Mouse (Mus musculus): ENCODE measurements at regions not wholly inside any gene's neighbourhood (a gene's known extent, or its start where the extent isn't known, plus 50 kb on each side); places are given as distances from the start of the nearest gene placed in this dataset.
A peak's percentile ranks its signal among the peaks of the same experiment; 100 is the strongest.

DNA sequence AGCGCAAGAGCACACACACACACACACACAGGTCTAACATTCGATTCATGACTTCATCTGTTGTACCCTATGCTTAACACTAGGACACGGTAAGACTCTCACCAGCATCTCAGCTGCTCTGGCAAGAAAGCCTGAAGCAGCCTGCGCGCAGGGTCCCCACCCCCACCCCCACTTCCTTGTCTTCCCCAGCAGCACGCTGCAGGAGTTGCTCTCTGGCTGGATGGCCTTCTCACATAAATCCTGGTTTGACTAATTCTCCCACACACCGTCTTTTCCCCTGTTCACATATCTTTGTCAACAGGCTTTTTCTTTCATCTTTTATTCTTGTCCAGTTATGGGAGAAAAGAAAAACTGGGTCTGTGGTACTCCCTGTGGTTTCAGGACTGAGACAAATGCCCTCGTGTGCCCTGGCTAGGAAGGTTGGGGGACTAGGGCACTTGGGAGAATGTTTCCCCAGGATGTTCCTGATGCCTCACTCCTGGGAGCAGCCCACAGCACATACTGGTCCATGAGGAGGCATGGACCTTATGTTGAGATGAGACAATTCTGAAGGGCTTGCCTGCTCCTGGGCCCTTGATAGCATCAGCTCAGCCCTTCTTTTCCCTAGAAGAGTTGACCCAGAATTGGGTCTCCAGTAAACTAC lies 181.2 kb downstream of the Mreg start:
- H3K27ac ChIP-seq: no peak overlapping the region
- H3K4me3 ChIP-seq: no peak overlapping the region
- intact Hi-C loops (cut with DNase I): no loop called here
- DNase-seq: no peak
- no peak for TF ChIP-seq CTCF (IDR thresholded peaks at IDR 0.05)

DNA sequence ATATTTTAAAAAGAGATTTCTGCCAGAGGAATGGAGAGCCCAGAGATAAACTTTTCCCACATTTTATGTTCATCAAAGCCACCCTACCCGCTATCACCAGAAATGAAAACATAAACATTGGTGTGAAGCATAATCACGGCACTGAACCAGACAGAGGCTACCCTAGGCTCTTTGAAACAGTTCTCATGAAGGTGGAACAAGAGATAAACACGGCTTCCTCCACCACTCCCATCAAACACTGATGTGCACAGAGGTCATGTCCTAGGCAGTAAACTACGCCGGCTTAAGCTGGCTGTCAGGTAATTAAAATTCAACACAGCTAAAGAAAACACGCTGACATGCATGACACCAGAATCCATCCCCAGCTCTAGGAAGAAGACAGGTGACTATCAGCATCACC lies 182.5 kb downstream of the Mreg start:
- no peak for DNase-seq
- TF ChIP-seq CTCF (IDR thresholded peaks at IDR 0.05): no peak
- no peak overlapping the region for H3K27ac ChIP-seq
- no peak overlapping the region for H3K4me3 ChIP-seq
- intact Hi-C loops (cut with DNase I): no loop called here

DNA sequence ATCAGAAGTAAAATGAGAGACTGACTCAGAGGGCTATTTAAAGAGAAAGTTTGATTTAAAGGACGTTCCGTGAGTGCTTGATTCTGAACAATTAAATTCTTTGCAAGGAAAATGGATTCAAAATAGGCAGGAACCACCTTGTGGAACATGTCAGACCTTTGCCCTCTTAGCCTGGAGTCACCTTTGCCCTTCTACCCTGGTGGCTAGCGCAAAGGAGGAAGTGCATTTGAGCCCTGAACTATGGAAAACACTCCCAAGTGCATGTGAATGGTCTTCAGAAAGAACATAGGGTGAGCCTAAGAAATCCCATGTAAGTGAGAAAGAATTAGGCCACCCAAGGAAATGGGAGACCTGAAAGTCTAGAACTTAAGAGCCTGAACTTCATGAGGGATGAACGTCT lies 185.2 kb downstream of the Mreg start:
- Histone ChIP-seq H3K4me3 (no peak overlapping the region), H3K27ac (no peak overlapping the region)
- intact Hi-C loops (cut with DNase I): no loop called here
- no peak for TF ChIP-seq CTCF (IDR thresholded peaks at IDR 0.05)
- DNase-seq: no peak

DNA sequence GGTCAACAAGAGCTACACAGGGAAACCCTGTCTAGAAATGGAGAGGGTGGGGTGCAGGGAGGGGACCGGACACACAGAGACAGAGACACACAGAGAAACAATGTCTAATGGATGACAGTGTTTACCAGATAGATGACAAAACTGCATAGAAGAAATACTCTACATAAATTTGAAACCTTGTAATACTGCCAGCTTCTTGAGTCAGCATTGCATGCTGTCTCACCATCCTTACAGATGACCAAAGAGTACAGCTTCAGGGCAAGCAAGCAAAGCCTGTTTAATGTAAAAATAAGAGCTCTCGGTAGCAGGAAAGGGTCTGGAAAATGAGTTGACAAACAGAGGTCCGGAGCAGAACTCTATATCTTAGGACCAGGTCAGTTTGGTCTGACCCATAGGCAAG lies 189.5 kb downstream of the Mreg start:
- no peak for DNase-seq
- H3K4me3 ChIP-seq: no peak overlapping the region
- intact Hi-C loops (cut with DNase I): no loop called here
- TF ChIP-seq CTCF (IDR thresholded peaks at IDR 0.05): no peak
- no peak overlapping the region for H3K27ac ChIP-seq

DNA sequence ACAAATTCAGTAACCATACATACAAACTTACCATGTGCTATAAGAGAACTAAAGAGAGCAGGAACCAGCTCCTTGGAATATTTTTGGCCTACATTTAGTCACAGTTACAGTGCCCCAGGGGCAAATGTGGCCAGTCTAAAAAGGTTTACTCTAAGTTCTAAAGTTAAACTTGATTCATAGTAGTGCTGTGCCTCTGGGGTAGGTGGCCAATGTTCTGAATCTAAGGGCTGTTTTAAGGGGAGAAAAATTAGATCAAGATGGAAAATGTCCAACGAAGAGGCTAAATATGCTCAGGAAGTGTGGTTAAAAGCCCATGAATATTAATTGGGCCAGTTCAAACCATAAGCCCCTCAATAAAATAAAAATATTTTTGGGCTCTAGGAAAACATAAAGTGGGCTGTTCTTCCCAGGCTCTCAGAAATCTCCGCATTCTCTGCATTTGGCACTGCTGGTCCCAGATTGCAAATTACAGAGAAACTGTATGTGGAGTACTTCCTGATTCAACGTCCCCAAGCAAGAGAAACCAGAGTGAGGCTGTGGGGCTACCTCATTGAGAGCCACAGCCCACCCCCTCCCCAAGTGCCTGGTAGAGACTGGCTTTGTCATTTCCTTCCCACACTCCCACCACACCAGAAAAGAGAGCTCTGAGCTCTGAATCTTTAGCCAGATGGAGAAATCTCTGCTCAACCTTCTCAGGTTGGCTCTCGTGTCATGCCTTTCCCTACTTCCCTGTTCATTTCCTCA lies 193.5 kb downstream of the Mreg start:
- no peak for TF ChIP-seq CTCF (IDR thresholded peaks at IDR 0.05)
- intact Hi-C loops (cut with DNase I): no loop called here
- H3K27ac ChIP-seq: no peak overlapping the region
- H3K4me3 ChIP-seq: no peak overlapping the region
- DNase-seq: no peak

DNA sequence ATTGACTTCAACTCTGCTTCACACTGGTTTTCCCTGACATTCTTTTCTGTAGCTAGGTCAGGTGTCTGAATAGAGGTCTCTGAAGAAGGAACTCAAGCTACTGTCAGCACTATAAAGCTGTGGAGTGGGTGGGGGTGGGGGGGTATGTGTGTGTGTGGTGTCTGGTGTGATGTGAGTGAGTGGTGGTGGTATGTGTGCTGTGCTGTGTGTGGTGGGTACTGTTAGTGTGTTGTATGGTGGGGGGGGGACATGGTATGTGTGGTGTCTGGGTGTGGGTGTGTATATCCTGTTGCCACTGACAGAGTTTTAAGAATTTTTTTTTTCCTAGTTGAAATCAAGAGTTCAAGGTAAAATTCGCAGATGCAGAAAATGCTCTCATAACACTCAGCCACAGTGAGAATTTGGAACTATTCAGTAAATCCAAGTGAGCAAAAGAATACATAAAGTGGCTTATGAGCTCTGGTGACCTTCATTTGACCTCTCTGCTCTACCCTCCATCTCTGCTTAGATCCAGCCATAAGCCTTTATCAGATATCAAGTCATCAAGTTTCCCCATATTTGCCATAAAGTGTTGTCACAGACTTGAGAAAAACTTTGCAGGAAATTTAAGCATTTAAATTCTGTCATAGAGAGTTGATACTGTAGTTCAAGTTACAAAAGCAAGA lies 194.2 kb downstream of the Mreg start:
- DNase-seq: no peak
- intact Hi-C loops (cut with DNase I): no loop called here
- Histone ChIP-seq H3K4me3 (no peak overlapping the region), H3K27ac (no peak overlapping the region)
- no peak for TF ChIP-seq CTCF (IDR thresholded peaks at IDR 0.05)

DNA sequence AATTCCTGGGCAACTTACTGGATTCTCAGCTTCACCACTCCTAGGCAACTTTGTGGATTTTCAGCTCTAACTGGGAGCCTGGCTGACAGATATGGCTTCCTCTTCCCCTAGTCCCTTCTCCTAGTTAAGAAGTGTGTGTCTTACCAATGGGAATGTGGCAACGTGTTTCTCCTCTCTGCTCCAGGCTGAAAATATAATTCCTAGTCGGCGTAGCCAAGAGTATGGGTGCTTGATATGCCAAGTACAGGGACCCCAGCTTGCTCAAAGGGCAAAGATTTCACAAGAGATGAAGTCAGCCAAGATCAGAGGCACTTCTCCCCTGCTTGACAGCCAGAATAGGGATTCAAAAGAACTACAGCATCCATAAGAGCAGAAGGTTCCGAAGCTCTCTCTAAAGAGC lies 196.6 kb downstream of the Mreg start:
- intact Hi-C loops (cut with DNase I): no loop called here
- H3K4me3 ChIP-seq: no peak overlapping the region
- DNase-seq: no peak
- 0 out of 2 replicates have a peak overlapping the region, but pooled peaks have one; percentile 21 for H3K27ac ChIP-seq
- no peak for TF ChIP-seq CTCF (IDR thresholded peaks at IDR 0.05)

DNA sequence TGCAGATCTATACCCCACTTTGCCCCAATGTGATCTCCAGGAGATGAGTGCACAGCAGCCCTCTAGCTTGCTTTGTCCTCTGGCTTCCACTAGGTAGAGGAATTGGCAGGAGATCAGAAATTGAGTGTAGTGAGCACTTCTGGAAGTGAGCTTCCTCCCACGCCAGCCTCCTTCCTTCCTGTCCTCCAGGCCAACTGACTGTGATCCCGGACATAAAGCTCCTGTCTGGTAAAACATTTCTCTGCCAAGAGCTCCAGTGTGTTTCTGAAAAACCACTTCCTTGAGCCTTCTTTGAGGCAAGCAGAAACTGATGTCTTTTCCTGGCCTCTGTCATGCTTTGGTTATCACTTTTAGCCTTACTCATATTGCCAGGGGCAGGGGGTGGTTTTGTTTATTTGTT lies 197.5 kb downstream of the Mreg start:
- no peak for TF ChIP-seq CTCF (IDR thresholded peaks at IDR 0.05)
- peak overlapping the region; percentile 21 for H3K27ac ChIP-seq
- DNase-seq: peak; percentile 22
- intact Hi-C loops (cut with DNase I): no loop called here
- no peak overlapping the region for H3K4me3 ChIP-seq

DNA sequence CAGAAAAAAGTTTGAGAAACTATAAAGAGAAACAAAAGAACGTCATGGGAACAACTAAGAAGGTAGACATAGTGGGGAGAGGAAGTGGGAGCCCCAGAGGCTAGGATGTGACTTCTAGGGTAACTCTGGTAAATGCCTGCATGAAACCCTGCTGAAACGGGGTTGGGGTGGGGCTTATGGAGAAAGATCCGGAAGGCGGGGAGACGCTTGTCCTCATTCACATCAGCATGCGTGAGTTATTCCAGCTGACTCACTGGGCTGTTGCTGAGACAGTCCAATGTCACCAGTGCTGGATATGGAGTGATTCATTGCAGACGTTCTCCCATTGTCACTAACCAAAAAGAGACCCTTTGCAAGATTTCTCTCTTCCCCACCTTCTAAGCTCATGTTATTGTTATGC lies 198.2 kb downstream of the Mreg start:
- no peak for TF ChIP-seq CTCF (IDR thresholded peaks at IDR 0.05)
- intact Hi-C loops (cut with DNase I): no loop called here
- H3K27ac ChIP-seq: no peak overlapping the region
- H3K4me3 ChIP-seq: no peak overlapping the region
- no peak for DNase-seq

DNA sequence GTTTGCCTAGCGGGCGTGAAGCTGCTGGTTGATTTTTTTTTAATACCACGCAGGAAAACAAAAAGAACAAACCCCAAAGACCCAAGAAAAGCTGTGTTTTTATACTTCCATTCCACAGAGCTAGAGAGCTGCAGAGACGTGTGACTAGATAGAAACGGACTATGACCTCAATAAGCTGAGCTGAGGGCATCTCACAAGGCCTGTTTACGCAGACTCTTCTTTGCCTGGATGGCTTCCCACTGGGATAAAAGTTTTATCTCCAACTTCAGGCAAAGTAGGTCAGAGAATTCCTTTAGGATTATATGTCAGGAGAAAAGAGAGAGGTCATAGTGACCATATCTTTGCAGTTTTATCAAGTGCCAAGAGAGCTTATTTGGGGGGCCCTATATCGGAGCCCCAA lies 199.4 kb downstream of the Mreg start:
- no peak for TF ChIP-seq CTCF (IDR thresholded peaks at IDR 0.05)
- intact Hi-C loops (cut with DNase I): no loop called here
- Histone ChIP-seq H3K27ac (no peak overlapping the region), H3K4me3 (no peak overlapping the region)
- DNase-seq: no peak

DNA sequence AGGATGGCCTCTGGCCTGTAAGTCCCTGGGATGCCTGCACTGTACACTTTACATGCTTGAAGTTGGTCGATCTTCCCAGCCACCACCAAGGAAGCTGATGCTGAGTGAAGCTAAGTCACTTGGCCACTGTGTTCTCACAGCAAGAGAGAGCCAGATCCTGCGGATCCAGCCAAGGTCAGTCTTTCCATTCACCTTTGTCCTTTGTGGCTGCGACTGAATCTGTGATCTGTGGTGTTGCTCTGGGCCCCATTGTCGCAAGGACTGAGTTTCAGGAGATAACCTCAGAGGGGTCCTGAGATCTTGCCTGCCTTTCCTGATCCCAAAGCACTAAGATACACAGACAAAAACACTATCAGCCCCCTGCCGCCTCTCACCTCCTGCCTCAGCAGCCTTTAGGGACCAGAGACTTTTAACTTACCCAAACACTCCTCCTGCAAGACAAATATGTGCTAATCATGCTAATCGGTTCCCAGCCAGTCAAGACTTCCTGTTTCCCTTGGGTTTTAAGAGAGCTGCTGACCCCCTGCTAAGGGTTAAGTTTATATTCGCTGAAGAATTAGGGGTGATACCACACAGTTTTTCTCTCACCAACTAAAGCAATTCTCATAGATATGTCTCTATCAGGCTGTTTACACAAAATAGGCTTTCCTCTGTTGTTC lies 202.7 kb downstream of the Mreg start:
- DNase-seq: no peak
- Histone ChIP-seq H3K4me3 (no peak overlapping the region), H3K27ac (no peak overlapping the region)
- no peak for TF ChIP-seq CTCF (IDR thresholded peaks at IDR 0.05)
- intact Hi-C loops (cut with DNase I): no loop called here

DNA sequence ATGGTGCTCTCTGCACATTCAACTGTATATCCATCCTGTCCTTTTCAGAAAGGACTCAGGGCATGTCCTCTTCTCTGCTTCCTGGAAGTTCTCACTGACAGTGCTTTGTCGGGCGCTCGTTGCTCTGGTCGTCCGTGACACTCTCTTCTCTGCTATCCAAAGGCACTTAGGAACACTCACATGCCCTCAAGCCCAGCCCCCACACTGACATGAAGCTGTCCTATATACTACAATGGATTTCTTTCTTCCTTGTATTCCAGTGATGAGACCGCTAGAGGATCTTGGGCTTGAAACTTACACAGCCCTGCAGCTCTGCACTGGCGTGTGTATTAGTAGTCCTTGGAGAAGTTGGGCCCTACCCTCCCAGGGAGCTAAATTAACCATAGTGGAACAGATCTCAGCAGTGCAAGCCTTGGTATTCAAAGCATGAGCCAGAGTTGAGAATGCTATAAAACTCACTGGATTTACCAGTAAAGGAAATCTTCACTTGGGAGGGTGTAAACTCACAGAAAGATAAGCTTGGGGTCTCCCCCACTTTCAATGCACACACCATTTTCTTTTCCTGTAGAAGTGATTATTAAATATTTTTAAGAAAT lies 205.3 kb downstream of the Mreg start:
- TF ChIP-seq CTCF (IDR thresholded peaks at IDR 0.05): no peak
- Histone ChIP-seq H3K27ac (no peak overlapping the region), H3K4me3 (no peak overlapping the region)
- intact Hi-C loops (cut with DNase I): no loop called here
- no peak for DNase-seq

DNA sequence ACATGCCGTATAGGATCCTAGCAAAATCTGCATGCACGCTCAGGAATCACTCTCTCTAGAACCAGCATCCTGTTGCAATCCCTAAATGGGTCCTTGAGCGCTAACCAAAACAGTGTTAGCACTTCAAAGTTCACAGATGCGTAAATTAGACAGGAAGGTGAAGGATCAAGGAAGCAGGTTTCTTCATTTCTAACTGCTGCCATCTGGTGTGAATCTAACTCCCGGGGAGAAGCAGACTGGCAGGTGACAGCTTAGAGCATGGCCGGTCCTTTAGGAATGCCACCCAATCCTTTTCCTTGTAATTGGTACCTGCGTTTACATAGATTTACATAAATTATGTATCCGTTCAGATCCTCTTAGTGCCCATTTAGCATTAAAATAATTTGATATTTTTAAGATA lies 206.2 kb downstream of the Mreg start:
- DNase-seq: no peak
- no peak for TF ChIP-seq CTCF (IDR thresholded peaks at IDR 0.05)
- no peak overlapping the region for H3K4me3 ChIP-seq
- H3K27ac ChIP-seq: no peak overlapping the region
- intact Hi-C loops (cut with DNase I): no loop called here
